Mouse (Mus musculus): ENCODE measurements at regions not wholly inside any gene's neighbourhood (a gene's known extent, or its start where the extent isn't known, plus 50 kb on each side); places are given as distances from the start of the nearest gene placed in this dataset.
"Not testable (repeated sequence)": the region's sequence is repeated elsewhere in the genome, so short reads cannot be mapped to it uniquely, and the experiment has no call there.

DNA sequence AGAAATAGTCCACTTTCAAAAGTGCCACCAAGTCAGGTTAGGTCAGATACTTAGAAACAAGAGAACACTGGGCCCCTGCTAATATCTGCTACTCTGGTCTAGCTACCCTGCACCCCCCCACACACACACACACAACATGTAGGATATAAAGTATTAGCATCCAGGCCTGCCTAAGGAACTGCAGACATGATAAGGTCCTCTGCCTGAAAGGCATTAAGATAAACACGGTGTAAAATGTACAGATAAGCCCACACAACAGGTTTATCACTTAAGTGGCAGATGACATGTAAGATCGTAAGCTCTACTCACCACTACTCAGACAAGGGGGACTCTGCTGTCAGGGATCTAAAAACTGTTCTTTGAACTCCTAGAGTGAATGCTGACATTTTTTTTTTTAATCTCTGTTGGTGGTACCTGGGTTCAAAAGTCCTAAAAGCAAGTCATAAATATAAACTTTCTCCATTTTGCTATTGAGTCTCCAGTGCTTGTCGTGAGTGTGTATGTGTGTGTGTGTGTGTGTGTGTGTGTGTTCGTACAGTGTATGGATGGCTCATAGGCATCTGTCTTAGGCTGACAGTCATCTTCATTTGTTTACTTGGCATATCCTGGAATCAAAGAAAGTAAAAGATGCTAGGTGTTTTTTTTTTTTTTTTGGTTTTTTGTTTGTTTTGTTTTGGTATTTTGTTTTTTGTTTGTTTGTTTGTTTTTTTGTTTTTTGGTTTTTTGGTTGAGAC is 52.2 kb downstream of the Gm9817 start:
- no peak for DNase-seq (ENCODE audit: low spot score)

DNA sequence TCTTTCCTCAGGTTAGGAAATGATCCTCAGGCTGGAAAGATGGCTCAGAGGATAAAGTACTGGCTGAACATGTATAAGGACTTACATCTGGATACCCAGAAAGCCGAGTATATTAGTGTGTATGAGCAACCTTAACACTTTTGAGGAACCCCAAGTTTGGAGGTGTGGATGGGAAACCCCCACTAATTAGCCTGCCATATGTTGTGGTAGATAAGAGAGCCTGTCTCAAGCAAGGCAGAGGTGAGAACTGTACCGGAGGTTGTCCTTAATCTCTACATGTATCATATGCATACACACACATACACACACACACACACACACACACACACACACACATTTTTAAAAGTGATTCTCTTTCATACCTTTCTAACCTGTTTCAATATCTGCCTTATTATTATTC is 62.1 kb downstream of the Gm9817 start:
- no peak for DNase-seq (ENCODE audit: low spot score)

DNA sequence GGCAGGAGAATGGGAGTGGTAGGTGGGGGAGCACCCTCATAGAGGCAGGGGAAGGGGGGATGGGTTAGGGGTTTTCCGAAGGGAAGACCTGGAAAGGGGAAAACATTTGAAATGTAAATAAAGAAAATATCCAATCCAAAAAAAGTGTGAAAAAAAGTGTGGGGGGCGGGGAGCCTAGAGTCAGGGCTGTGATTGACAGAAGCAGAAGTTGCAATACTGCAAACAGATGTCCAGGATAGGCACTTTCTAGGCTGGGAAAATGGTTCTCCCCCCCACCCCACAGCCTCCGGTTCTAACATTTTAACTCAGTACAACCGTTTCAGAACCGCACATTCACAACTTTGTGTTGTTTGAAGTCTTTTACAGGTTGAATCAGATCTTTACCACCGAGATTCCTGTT is 66.6 kb downstream of the Gm9817 start:
- no peak for DNase-seq (ENCODE audit: low spot score)

DNA sequence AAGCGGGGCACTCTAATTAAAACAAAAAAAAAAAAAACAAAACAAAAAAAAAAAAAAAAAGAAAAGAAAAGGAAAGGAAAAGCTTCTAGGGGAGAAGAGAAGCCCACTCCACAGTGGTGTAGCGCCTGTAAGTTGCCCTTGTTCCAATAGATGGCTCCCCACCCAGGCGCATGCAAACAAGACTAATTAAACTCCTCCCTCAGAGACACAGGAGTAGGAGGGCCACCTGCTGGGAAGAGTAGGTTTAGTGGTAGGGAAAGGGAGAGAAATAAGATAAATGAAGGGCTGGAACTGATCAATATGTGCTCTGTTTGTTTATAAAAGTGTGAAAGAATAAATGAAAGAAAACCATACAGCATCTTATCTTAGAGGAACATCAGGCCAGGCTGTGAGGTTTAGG is 77.7 kb downstream of the Gm9817 start:
- no peak for DNase-seq (ENCODE audit: low spot score)

DNA sequence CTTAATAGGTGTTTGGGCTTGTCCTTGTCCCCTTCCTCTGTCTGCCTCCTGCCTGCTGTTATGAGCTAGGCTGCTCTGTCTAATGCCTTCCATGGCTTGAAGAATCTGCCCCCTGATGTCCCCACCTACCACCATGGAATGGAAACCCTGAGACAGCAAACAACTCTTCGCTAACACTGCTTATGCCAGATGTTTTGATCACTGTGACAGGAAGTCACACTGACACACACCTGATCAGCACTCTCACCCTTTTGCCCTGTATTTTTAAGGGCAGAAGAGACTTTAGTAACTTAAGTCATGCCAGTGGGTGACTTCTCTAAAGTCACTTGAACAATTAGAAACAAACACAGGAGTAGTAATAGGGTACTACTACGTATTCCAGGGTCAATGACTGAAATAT is 78.5 kb downstream of the Gm9817 start:
- DNase-seq (ENCODE audit: low spot score), result no peak

DNA sequence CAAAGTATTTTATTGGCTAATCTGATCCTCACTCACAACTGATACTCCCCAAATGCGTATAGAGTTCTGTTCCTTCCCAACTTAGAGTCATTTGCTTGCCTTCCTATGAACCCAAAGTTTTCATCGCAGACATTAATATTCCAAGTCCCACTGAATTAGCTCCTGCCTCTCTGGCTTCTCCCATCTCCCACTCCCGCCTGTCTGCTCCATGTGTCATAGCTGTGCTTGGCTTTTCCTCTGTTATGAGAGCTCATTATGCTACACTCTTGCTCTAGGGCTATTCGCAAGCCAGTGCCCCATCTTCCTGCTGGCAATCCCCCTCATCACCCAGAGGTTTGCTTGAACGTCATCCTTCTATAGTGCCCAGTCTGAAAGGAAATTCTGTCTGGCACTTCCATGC is 81.8 kb downstream of the Gm9817 start:
- DNase-seq (ENCODE audit: low spot score), result no peak

DNA sequence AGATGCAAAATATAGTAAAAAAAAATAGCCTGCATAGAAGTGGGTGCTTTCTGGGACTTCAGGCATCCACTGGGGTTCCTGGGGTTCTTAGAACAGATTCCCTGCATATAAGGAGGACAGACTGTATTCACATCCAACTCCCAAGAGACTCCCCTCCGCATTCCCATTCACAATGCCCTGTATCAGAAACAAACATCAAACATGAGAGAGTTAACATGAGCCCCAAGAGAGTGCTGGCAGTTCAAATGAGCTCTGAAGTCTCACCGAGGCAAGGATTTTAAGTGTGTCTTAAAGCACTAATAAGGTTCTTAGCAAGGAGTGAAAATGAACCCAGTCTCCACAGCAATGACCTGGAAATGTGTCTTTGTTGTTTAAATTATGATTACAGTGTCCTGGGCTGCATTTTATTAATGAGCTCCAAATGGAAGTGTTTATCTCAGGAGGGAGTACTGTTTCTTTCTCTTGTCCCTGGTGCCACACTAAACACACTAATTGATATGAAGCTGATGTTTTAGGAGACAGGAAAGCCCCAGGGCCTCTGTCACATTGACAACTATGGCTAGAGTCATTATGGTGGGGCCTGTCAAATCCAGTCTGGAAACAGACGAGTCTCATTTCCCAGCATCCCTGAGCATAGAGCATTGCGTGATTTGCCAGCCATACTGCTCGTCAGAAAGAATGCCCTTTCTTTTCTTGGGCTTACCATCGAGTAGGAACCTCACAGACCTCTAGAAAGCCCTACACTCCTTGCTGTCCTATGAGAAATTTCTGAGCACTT is 85.7 kb downstream of the Gm9817 start:
- DNase-seq (ENCODE audit: low spot score), result no peak

DNA sequence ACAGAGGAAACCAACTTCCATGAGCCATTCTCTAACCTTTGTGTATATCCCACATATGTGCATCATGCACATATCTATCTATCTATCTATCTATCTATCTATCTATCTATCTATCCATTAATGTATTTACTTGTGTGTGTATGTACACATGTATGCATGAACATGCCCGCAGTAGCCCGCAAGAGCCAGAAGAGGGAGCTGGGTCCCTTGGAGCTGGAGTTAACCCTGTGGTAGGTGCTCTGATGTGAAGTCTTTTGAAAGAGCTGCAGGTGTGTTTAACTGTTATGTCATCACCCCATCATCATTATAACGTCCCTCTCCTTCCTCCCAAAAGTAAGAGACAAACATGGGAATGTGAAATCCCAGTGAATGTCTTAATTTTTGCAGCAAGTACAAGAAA is 86.7 kb downstream of the Gm9817 start:
- no peak for DNase-seq (ENCODE audit: low spot score)

DNA sequence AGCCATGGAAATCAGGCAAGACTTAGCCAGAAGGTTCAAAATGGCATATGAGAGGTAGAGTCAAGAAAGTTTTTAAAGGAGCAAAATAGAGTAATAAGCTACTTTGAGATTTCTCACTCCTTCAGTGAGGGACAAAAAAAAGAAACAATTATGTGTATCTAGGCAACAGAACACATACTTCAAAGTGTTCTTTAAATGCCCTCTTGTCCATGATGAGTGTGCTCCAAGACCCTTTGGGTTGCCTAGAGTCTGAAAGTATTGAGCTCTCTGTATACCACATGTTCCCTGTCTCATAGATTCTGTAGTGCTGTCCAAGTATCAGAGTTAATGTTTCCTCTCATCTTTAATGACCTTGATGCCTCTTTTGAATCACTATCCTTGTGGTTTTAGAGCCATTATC is 91.2 kb downstream of the Gm9817 start:
- DNase-seq (ENCODE audit: low spot score), result no peak

DNA sequence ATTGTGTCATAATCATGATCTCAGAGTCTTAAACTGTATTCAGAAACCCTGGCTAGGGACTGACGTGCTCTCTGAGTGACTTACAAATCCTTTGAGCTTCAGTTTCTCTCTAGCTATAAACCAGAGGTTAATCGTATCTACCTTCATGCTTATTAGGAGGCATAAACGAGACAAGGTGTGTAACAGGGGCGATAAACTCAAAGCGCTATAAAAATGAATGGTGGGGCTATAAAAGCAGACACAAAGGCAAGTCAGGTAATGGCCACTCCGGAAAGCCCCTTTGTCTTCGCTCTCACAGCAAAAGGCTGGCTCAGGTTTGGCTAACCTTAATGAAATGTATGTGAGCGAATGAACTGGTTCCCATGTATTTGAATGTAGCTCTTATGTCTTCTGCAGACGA is 94.6 kb downstream of the Gm9817 start:
- no peak for DNase-seq (ENCODE audit: low spot score)

DNA sequence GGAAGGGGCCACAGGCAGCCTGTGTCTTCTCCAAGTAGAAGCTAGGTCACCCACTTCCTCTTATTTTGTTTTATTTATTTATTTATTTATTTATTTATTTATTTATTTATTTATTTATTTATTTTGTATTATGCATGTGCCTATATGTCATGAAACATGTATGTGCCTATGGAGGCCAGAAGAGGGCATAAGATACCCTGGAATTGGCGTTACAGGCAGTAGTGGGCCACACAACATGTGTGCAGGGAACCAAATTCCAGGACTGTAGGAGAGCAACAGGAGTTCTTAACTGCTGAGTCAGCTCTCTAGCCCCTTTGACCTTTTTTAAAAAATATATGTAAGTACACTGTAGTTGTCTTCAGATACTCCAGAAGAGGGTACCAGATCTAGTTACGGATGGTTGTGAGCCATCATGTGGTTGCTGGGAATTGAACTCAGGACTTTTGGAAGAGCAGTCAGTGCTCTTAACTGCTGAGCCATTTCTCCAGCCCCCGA is 97.3 kb downstream of the Gm9817 start:
- DNase-seq (ENCODE audit: low spot score), result not testable (repeated sequence)

DNA sequence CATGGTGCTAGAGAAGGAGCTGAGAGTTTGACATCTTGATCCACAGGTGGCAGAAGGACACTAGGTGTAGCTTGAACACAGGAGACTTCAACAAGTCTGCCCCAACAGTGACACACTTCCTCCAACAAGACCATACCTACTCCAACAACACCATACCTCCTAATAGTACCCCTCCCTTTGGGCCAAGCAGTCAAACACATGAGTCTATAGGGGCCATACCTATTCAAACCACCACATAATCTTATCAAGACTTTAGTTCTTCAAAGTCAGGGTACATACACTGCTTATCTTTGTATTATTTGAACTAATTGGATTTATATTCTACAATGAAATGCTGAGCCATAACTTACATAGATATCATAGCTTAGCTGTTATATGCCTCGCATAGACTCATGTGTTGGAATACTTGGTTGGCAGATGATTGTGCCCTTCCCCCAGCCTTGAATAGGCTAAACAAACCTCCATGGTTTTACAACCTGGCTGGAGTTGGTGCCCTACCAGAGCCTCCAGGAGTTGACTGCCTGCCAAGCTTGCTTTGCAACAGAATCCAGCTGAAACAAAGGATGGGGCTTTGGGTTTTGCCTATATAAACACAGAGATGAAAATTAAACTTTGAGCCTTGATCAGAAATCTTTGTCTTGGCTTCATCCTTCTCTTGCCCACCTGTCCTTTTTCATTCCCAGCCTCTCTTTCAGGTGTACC is 103.2 kb downstream of the Gm9817 start:
- DNase-seq (ENCODE audit: low spot score), result no peak

DNA sequence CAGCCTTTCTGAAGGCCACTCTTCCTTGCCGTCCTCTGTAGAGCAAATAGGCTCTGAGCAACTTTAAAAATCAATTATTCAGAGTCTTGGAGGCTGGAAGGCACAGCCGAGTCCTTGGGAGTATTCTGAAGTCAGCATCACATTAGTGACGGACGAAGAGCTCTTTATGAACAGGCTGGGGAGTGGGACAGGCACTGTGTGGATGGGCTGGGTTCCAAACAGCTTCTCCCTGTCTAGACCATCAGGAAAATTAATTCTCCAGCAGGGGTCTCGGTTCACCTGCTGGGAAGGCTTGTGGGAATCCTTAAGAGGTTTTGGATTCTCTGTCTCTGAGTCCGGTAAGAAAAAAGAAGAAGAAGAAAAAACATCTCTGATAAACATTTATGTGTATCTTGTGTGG is 110.9 kb downstream of the Gm9817 start:
- DNase-seq (ENCODE audit: low spot score), result no peak

DNA sequence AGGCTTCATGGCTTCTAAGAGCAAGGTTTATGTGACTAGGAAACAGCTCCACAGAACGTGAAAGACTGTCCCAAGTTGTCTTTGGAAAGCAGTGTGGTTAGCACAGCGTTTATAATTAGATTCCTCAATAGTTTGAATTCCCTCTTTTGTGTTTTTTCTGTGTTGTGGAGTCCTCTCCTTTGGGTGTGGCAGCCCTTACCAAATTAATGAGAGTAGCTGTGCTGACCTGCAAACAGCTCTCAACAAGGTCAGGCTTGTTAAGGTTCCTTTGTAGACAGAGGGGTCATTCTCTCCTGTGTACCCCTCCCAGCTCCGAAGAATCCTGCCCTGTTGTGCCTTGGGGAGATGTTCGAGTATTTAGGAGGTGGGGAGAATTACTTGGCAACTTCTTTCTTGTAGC is 111.7 kb downstream of the Gm9817 start:
- DNase-seq (ENCODE audit: low spot score), result no peak

DNA sequence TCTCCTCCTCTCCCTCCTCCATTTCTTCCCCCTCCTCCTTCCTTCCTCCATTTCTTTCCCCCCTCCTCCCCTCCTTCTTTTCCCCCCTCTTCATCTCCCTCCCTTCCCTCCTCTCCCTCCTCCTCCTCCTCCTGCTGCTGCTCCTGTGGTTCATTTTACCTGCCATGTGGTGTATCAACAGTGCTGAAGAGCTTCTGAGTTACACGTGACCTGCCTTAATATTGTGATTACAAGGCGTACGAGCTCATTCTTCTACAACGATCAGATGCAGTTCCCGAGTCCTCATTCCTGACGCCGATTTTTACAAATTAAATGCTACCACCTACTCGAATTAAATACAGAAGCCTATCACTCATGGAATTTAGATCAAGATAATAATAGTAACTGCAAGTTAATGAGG is 113.6 kb downstream of the Gm9817 start:
- DNase-seq (ENCODE audit: low spot score), result no peak

DNA sequence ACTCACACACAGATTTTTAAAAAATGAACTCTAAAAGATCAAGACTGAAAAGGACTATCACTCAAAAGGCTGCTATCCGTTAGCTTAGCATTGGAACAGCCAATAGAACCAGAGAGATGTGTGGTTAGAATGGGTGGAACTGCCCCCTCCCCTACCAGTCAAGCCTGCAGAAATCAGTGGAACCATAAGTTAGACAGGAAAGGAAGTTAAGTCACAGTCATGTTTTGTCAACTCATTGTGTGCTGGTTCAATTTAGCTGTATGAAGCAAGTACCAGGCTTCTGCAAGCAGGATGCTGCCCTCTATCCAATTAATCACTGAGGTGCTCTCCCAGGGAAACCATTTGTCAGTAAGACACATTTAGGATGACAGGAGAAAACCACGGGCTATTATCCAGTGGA is 117.1 kb downstream of the Gm9817 start:
- DNase-seq (ENCODE audit: low spot score), result no peak

DNA sequence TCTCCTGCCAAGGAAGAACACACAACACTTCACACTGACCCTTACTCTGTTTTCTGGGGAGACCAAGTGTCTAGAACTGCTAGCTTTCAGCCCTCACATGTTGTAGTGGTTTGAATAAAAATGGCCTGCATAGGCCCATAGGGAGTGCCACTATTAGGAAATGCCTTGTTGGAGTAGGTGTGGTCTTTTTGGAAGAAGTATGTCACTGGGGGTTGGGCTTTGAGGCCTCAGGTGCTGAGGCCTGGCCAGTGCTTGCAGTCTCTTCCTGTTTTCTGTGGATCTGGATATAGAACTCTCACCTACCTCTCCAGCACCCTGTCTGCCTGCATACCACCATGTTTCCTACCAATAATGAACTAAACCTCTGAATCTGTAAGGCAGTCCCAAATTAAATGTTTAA is 117.9 kb downstream of the Gm9817 start:
- no peak for DNase-seq (ENCODE audit: low spot score)

DNA sequence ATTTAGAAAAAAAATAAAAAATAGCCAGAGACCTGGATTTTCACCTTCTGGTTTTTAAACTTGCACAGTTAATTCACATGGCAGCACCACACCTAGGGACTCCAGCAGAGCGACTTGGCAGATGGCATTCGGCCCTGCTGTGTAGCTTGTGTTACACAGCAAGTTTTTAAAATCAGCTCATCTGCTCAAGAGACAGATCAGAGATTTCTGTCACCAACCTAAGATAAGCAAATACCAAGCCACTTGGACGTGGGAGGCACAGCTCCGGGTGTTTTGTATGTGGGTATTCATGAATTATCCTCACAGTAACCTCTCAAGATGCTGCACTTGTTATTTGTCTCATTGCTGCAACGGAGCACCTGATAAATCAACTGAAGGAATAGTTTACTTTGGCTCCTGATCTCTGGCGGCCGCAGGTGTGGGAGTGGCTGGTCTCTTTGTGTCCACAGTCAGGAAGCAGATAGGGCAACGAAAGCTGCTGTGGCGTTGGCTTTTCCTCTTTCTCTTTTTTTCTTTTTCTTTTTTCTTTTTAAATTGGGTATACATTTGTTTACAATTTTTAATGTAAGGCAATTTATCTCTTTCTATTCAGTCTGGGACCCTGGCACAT is 122.1 kb downstream of the Gm9817 start:
- no peak for DNase-seq (ENCODE audit: low spot score)

DNA sequence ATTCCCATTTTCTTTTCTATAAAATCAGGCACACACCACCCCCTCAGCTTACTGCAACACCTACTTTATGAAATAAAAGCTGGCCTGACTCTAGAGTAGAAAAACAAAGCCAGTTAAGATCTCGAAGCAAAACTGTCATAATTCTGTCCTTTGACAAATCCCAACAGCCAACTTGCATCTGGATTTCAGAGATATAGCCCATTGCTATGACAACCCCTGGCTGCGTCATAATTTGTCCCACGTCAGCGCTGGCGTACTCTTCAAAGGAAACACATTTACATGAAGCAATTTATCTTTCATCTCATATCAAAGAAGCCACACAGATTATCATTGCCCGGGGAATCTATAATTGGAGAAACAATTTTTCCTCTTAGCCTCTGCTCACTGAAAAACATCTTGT is 126.4 kb downstream of the Gm9817 start:
- no peak for DNase-seq (ENCODE audit: low spot score)

DNA sequence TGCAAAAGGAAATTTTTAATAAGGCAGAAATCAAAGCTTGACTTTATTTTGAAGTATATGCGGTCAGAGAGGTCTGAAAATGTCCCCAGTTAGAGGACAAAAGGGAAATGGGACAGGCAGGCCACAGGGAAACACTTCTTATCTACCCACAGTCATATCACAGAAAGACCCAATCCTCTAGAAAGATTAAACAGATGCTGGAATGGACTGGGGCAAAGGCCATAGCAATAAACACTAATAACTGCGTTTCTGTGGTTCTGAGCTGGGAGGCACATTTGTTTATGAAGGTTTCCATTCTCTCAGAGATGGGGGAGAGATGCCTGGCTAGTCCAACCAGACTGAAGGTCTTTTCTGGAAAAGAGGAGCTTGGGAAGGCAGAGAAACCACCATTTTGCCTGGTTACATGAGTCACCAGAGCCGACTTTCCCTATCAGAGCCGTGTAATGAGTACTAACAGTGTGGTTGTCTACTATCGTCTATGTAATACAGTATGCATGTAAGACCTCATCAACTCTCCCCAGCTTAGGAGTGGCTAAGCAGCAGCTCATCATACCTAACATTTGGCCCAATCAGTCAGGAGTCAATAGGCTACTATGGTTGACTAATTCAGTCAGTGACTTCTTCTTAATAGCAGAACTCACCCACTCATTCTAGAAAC is 130.2 kb downstream of the Gm9817 start:
- no peak for DNase-seq (ENCODE audit: low spot score)

DNA sequence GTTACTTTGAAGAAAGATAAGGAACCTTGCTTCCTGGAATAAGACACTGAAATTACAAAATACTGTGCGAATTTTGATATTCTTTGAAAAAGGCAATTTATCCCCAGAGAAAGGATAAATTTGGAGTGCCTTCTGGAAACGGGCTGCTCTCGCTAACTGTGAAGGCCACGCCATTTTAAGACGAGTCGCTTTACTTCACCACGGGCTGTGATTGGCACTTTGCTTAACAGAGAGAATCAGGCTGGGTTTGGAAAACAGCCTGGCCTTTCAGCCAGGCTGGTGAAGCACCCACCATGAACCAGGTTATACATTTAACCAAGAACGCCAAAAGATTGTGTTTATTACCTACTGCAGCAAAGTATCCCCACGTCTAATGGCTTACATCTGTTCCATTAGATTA is 132.7 kb downstream of the Gm9817 start:
- no peak for DNase-seq (ENCODE audit: low spot score)
